Mouse (Mus musculus): ENCODE results near the gene Galns. TPM values are rescaled to one million over a fixed set of nuclear protein-coding genes. Genes with fewer than 3 reads are reported as not detected.

The Galns gene
- polyA plus RNA-seq (2015; fragmentation: Nextera tagmentation; extraction: Ambion mirVana) = 7.2 and 9.0 TPM in 2 replicates

DNA sequence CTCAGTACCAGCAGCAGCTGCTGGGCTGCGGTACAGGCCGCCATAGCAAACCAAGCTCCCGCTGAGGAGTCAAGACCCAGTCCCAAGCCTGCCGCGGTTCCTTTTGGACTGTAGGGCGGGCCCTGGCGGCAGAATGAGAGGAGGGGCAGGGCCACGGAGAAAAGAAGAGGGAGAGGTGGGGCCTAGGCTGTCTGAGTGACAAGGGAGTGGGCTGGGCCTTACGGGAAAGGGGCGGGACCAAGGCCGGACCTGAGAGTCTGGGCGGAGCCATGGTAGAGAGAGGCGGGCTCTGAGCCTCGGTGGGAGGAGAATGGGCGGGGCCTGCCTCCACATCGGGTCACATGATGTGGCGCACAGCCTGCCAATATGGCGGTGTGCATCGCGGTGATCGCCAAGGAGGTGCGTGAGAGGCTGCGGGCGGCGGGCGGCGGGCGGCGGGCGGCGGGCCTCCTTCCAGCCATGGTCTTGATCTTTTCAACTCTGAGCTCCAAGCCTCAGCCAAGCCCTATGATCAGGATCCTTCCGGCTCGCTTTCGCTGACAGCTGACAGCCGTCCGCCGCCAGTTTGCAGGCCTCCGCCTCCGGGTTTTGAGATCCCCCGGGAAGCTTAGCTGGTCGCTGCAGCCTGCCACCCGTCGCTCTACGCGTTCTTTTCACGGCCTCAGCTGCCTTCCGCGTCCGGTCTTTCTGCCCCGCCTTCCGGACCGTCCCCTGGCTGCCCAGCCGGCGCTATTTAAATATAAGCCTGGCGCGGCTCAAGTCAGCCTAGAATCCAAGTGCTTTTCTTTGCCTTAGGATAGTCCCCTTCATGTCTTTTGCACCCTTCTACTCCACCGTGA lies at the start of gene Galns, which contains the start of gene Trappc2l:
TSS of gene Galns (minus strand) at position 169 of the 839 bp plus-strand sequence.
TSS of gene Trappc2l (plus strand) at position 346 of the 839 bp plus-strand sequence.
- peak within 1 kb of the TSS; percentile 48 for H3K4me3 ChIP-seq
- under 1% methylated on average over 56 of the region's 57 CpGs for WGBS
- peak within 1 kb of the TSS; percentile 64 for H3K4me2 ChIP-seq
- H3K36me3 ChIP-seq (replicated peaks) = no peaks in the 10 kb centered on the region
- H3K27ac ChIP-seq = peak within 1 kb of the TSS; percentile 89
- H3K27me3 ChIP-seq (replicated peaks) = no peaks in the 10 kb centered on the region
- peak; percentile 98 for ATAC-seq (replicated peaks)
- H3K9ac ChIP-seq = peak within 1 kb of the TSS; percentile 83
- peaks cover 18% of the 10 kb centered on the region for H3K4me1 ChIP-seq
- no peaks in the 10 kb centered on the region for H3K9me3 ChIP-seq

DNA sequence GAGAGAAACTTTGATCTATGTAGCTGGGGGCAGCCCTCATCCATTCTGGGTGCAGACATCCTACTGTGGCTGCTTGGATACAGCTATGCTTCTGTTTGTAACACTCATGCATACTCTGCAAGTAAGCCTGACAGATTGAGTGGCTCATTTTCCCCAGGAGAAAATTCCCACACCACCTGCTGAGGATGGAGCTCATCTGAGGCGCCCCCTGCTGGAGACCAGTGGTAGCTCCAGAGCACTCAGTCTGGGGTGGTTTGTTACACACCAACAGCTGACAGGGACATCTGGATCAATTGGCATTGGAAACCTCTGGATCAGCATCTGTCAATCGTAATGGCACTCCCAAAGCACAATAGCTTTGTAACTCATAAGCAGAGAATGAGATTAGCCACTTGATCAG lies 48.8 kb upstream of the Galns start:
- no peak for ATAC-seq (replicated peaks)
- 75% methylated on average over 2 of the region's 2 CpGs for WGBS
- H3K27me3 ChIP-seq (replicated peaks) = no peaks in the 10 kb centered on the region
- H3K9me3 ChIP-seq = no peaks in the 10 kb centered on the region
- H3K9ac ChIP-seq = no peak overlapping the region
- H3K4me3 ChIP-seq = no peak overlapping the region
- no peak overlapping the region for H3K4me2 ChIP-seq
- H3K27ac ChIP-seq = no peak overlapping the region
- peaks cover 32% of the 10 kb centered on the region for H3K4me1 ChIP-seq
- no peaks in the 10 kb centered on the region for H3K36me3 ChIP-seq (replicated peaks)

DNA sequence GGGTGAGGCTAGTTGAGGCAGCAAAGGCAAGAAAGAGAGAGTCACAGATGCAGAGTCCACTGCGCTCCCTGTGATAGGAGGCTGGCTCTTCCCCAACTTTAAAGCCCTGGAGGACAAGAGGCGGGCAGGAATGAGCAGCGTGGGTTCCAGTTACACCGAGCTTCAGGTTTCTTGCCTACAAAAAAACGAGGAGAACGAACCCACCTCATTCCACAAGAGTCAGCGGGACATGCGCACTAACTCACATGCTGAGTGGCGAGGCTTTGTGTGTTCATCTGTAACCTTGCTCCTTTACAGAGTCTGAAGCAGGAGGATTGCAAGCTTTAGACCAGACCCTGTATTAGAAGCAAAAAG lies 47.5 kb upstream of the Galns start:
- H3K27me3 ChIP-seq (replicated peaks) = no peaks in the 10 kb centered on the region
- no peak overlapping the region for H3K4me2 ChIP-seq
- H3K9ac ChIP-seq = no peak overlapping the region
- no peaks in the 10 kb centered on the region for H3K36me3 ChIP-seq (replicated peaks)
- no peak overlapping the region for H3K4me3 ChIP-seq
- no peaks in the 10 kb centered on the region for H3K9me3 ChIP-seq
- ATAC-seq (replicated peaks) = no peak
- no peak overlapping the region for H3K27ac ChIP-seq
- H3K4me1 ChIP-seq = peaks cover 21% of the 10 kb centered on the region
- WGBS = 80% methylated on average over 9 of the region's 9 CpGs

DNA sequence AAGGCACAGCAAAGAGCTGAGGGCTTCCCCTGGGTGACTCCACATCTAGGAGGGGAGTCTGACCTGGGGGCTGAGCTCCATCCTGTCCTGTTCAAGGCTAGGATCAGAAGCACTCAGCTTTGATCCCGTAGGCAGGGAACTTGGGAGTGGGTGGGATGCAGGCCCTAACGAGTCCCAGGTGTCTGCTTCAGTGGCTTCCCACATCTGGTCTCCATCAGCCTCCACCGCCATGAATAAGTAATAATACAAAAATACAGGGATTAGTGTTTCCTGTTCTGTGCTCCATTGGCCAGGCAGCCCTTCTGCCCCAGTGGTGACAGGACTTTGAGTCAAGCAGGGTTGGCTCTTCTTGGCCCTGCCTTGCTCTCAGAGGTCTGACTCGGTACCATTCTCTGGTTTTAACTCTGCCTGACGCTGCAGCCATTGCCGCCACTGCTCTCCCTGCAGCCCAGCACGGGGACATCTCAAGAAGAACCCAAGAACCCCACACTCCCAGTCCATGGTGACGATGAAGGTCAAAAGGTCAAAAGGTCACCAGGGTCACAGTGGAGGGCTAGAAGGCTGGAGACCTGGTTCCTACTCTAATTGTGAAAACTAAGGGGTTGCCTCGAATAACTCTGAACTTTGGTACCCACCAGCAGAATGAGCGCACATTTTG lies 47.0 kb upstream of the Galns start:
- 70% methylated on average over 10 of the region's 10 CpGs for WGBS
- Histone ChIP-seq H3K27me3 (replicated peaks) (no peaks in the 10 kb centered on the region), H3K4me2 (no peak overlapping the region), H3K4me3 (no peak overlapping the region), H3K4me1 (peaks cover 17% of the 10 kb centered on the region; the same call in 1 of the 2 replicates), H3K27ac (no peak overlapping the region), H3K9ac (no peak overlapping the region), H3K36me3 (replicated peaks) (no peaks in the 10 kb centered on the region), H3K9me3 (no peaks in the 10 kb centered on the region)
- ATAC-seq (replicated peaks) = no peak

DNA sequence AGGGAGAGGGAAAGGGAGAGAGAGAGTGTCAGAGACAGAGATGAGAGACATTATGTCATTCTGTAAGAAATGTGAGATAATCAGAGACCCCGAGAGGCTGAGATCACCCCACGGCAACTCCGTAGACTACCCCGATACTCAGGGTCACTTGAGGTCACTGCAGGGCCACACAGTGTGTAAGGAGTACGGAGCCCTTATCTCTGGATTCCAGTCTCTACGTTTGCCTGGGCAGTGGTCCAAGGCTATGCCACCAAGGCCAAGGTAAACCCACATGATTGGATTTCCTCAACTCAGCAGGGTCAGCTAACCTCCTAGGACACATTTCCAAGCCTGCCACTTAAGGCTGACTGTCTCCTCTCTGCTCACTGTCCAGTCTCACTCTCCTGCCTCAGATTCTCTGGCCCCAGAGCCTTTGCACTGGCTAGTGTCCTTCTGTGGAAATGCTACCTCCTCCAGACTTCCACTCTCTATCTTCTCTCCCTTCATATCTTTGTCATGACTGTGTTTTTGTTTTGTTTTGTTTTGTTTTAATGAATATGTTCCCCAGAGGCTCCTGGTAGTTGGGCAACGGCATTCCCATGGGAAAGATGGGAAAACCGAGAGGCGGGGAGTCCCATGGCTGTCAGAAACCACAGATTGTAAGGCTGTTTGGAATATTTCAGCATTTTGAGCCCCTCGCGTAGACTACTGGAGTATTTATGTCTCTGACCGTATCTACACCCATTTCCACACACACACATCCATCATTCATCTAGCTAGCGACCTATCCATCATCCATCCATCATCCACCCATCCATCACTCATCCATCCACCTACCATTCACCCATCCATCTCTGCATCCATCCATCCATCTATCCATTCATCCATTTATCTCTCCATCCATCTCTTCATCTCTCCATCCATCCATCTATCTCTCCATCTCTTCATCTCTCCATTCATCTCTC lies 45.1 kb upstream of the Galns start:
- Histone ChIP-seq H3K36me3 (replicated peaks) (no peaks in the 10 kb centered on the region), H3K4me2 (no peak overlapping the region), H3K9me3 (no peaks in the 10 kb centered on the region), H3K4me3 (no peak overlapping the region), H3K27me3 (replicated peaks) (no peaks in the 10 kb centered on the region), H3K9ac (no peak overlapping the region), H3K27ac (no peak overlapping the region), H3K4me1 (peaks cover 16% of the 10 kb centered on the region)
- ATAC-seq (replicated peaks) = no peak
- 88% methylated on average over 13 of the region's 13 CpGs for WGBS

DNA sequence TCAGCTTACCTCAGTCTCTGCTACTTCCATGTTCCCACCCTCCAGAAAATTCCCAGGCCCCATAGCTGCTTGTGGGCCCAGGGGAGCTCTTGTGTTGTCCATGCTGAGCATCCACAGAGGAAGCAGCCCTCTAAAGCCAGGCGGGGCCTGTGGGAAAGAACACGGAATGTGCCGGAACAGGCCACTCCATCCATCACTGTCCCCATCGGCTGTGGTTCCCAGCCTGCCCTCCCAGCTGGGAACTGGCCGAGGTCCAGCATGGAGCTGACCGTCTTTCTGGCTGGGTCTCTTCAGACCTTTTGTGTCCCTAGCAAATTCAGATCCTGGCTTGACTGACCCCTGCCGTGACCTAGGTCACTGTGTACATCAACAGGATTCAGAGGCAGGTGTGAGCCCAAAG lies 43.5 kb upstream of the Galns start:
- Histone ChIP-seq H3K4me1 (peaks cover 14% of the 10 kb centered on the region), H3K4me2 (no peak overlapping the region), H3K9me3 (no peaks in the 10 kb centered on the region), H3K36me3 (replicated peaks) (no peaks in the 10 kb centered on the region), H3K9ac (no peak overlapping the region), H3K4me3 (no peak overlapping the region), H3K27ac (no peak overlapping the region), H3K27me3 (replicated peaks) (no peaks in the 10 kb centered on the region)
- 79% methylated on average over 7 of the region's 7 CpGs for WGBS
- ATAC-seq (replicated peaks) = no peak

DNA sequence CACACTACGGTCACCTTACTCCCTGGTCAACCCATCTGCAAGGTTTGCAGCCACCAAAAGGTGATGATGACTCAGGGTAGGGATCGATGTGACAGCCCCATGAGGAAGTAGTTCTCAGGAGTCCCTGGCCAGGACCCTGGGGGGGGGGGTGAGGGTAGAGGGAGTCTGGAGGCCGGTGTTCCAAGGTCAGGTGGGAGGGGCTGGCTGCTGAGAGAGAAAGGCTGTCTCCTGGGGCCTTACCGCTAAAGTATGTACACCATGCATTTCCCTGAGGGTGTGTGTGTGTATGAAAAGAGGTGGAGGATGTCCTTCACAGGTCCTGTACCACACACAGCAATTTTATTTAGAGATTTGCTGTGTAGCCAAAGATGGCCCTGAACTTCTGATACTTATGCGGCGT lies 41.4 kb upstream of the Galns start:
- H3K27me3 ChIP-seq (replicated peaks) = no peaks in the 10 kb centered on the region
- no peak overlapping the region for H3K4me3 ChIP-seq
- peaks cover 5% of the 10 kb centered on the region; the same call in 1 of the 2 replicates for H3K36me3 ChIP-seq (replicated peaks)
- no peaks in the 10 kb centered on the region for H3K9me3 ChIP-seq
- ATAC-seq (replicated peaks) = no peak
- no peak overlapping the region for H3K27ac ChIP-seq
- WGBS = 81% methylated on average over 6 of the region's 6 CpGs
- H3K4me2 ChIP-seq = no peak overlapping the region
- peaks cover 14% of the 10 kb centered on the region for H3K4me1 ChIP-seq
- H3K9ac ChIP-seq = no peak overlapping the region

DNA sequence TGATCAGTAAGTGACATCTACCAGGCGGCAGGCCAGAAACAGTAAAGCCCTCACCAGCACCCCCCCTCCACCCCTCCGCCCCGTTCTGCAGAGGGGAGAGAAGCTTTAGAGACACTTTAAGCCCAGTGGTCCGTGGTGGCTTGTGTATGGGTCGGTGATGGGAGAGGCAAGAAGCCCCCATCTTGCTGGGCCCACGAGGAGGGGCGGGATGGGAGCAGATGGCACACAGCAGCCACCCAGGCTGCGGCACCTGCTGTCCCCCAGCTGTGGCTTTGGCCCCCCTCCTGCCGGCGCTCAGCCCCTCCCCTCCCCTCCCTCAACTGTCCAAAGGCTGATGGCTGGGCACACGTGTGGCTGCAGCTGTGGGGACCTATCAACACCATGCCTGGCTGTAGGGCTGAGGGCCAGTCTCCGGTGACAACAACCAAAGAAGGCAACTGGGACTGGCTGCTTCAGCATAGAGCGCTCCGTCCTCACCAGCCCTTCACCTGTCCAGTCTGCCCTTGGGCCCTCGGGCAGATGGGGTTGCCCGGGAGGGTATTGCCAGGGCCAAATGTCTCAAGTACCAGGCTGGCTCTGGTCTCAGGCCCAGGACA lies 40.2 kb upstream of the Galns start:
- Histone ChIP-seq H3K27me3 (replicated peaks) (no peaks in the 10 kb centered on the region), H3K9me3 (no peaks in the 10 kb centered on the region), H3K27ac (no peak overlapping the region), H3K9ac (no peak overlapping the region), H3K4me1 (peaks cover 11% of the 10 kb centered on the region; the same call in 1 of the 2 replicates), H3K36me3 (replicated peaks) (peaks cover 11% of the 10 kb centered on the region; the same call in 1 of the 2 replicates), H3K4me3 (no peak overlapping the region), H3K4me2 (no peak overlapping the region)
- ATAC-seq (replicated peaks) = no peak
- WGBS = 59% methylated on average over 16 of the region's 16 CpGs

DNA sequence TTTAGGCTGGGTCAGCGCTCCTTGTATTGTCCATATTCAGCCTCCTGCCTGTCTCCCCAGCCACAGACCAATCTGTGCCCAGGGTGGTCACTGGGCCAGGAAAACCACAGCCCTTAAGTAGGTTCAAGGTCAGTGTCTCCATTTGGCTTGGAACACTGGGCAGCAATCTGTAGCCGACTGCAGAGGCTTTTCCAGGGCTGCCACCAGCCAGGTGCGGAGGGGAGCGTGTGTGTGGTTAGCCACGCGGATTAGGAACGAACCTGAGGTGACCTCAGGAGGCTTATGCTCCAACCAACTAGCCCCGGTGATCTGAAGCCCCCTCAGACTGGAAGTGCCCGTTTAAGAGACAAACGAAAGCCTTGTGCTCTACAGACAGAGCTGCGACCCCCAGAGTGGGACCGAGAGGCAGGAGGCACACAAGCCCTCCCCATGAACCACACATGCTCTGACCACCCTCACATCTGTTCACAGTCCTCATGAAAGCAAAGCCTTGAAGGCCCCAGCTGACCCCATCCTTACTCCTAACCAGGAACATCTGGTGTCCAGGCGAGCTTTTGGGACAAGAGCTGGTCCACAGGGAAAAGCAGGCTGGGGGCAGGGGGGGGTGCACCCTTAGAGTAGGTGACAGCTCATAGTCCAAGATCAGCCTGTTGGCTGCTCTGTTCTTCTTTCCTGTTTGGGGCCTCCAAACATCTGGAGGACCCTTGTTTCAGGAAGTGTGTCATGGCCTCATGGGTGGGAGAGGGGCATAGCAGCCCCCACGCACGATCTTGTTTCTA lies 37.1 kb upstream of the Galns start:
- Histone ChIP-seq H3K9me3 (no peaks in the 10 kb centered on the region), H3K9ac (no peak overlapping the region), H3K36me3 (replicated peaks) (peaks cover 12% of the 10 kb centered on the region; the same call in 1 of the 2 replicates), H3K27me3 (replicated peaks) (no peaks in the 10 kb centered on the region), H3K4me2 (no peak overlapping the region), H3K4me3 (no peak overlapping the region), H3K4me1 (peaks cover 11% of the 10 kb centered on the region; the same call in 1 of the 2 replicates), H3K27ac (no peak overlapping the region)
- ATAC-seq (replicated peaks) = no peak
- WGBS = 81% methylated on average over 15 of the region's 15 CpGs

DNA sequence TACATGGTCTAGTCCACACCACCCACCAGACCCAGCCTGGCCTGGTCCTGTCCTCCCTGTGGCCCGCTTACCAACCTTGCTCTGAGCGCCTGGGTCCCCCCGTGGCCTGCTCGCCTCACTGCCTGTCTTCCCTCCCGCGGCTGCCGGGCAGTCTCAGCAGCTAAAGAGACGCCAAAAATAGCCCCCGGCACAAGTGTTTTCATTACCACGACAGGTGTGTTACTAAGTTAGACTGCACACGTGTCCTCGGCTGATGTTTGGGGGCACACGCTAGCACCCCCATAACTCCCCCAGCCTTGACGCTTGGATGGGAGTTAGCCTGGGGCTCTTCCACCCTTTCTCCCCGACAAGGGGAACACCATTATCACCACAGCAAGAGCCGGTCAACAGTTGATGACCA lies 35.1 kb upstream of the Galns start:
- no peak for ATAC-seq (replicated peaks)
- Histone ChIP-seq H3K4me2 (no peak overlapping the region), H3K4me3 (no peak overlapping the region), H3K36me3 (replicated peaks) (peaks cover 15% of the 10 kb centered on the region; the same call in 1 of the 2 replicates), H3K27me3 (replicated peaks) (no peaks in the 10 kb centered on the region), H3K9me3 (no peaks in the 10 kb centered on the region), H3K27ac (no peak overlapping the region), H3K9ac (no peak overlapping the region), H3K4me1 (0 out of 2 replicates have a peak, but pooled peaks cover 3% of the 10 kb centered on the region)
- WGBS = 91% methylated on average over 16 of the region's 16 CpGs

Data from midbrain, embryonic 15.5 days (tissue).